8 mouse cellular contexts compared by ENCODE assay signal in genomic region chr16:92565708-92566107, GRCm38 (mm10).
DNase-seq lines count a peak whose midpoint lies in the region; ATAC-seq lines count a peak whose summit lies in the region.

No protein-coding gene starts in this region.

- 1% methylated on average over 6 of the region's 6 CpGs for WGBS in intestine, embryonic 14.5 days
- WGBS in midbrain, embryonic 10.5 days = 10% methylated on average over 6 of the region's 6 CpGs

- H3K4me3 ChIP-seq in intestine, embryonic 14.5 days (ENCODE audit: low read depth, low read length) = no peak overlapping the region
- no peak overlapping the region for H3K4me3 ChIP-seq in midbrain, embryonic 10.5 days

- H3K4me1 ChIP-seq in intestine, embryonic 14.5 days (replicated peaks; ENCODE audit: control insufficient read depth, insufficient read depth, low read length) = no peaks in the 10 kb centered on the region
- H3K4me1 ChIP-seq in midbrain, embryonic 10.5 days = peaks cover 5% of the 10 kb centered on the region; the same call in 1 of the 2 replicates

- ATAC-seq in activated CD4-positive, CD25-positive, alpha-beta regulatory T cell, adult 4 months = peak; percentile 52
- peak; percentile 84 for ATAC-seq in intestine, embryonic 14.5 days (replicated peaks; ENCODE audit: low FRiP score, low TSS enrichment, low read depth)

- H3K4me2 ChIP-seq in intestine, embryonic 14.5 days (ENCODE audit: low read length) = peak overlapping the region; percentile 25

- H3K9me3 ChIP-seq in intestine, embryonic 14.5 days (ENCODE audit: control insufficient read depth, low read length) = no peaks in the 10 kb centered on the region
- H3K9me3 ChIP-seq in midbrain, embryonic 10.5 days (replicated peaks) = no peaks in the 10 kb centered on the region

- H3K27me3 ChIP-seq in intestine, embryonic 14.5 days (replicated peaks; ENCODE audit: control insufficient read depth, insufficient read depth, low read length) = no peaks in the 10 kb centered on the region
- peaks cover 12% of the 10 kb centered on the region for H3K27me3 ChIP-seq in midbrain, embryonic 10.5 days (ENCODE audit: low read depth, poor library complexity, severe bottlenecking)

- H3K9ac ChIP-seq in intestine, embryonic 14.5 days (ENCODE audit: low read length) = no peak overlapping the region

- no peak overlapping the region for H3K27ac ChIP-seq in intestine, embryonic 14.5 days (ENCODE audit: low read depth)
- H3K27ac ChIP-seq in midbrain, embryonic 10.5 days (replicated peaks) = no peak overlapping the region

- DNase-seq in cerebellum, postnatal 10 days = peak; percentile 94 to 96
- DNase-seq in frontal cortex, postnatal 10 days (ENCODE audit: low spot score in 2 of 2) = peak; percentile 39 to 74
- peak; percentile 97 for DNase-seq in intestine, embryonic 14.5 days (ENCODE audit: low spot score)
- DNase-seq in left cerebral cortex, adult 9 months (ENCODE audit: low spot score in 2 of 2) = peak; percentile 25 to 91
- peak; percentile 83 for DNase-seq in midbrain, embryonic 10.5 days (ENCODE audit: low spot score)
- DNase-seq in right cerebral cortex, postnatal 4 days = peak; percentile 91
- peak; percentile 72 to 84 for DNase-seq in urinary bladder, postnatal 4 days (ENCODE audit: low spot score in 2 of 2)

- H3K36me3 ChIP-seq in intestine, embryonic 14.5 days (ENCODE audit: control insufficient read depth, insufficient read depth, low read length) = no peaks in the 10 kb centered on the region
- no peaks in the 10 kb centered on the region for H3K36me3 ChIP-seq in midbrain, embryonic 10.5 days
